Mouse (Mus musculus) spleen, embryonic (tissue): ENCODE measurements around the gene AC170998.1.

ENCODE experiments used
- CTCF ChIA-PET: fragments of 350-600 bp; sonication (Branson Sonifier 250); formaldehyde crosslinking; loops from one replicate; lab custom pipeline; 2022; lab: Charles Lee

AC170998.1 gene

DNA sequence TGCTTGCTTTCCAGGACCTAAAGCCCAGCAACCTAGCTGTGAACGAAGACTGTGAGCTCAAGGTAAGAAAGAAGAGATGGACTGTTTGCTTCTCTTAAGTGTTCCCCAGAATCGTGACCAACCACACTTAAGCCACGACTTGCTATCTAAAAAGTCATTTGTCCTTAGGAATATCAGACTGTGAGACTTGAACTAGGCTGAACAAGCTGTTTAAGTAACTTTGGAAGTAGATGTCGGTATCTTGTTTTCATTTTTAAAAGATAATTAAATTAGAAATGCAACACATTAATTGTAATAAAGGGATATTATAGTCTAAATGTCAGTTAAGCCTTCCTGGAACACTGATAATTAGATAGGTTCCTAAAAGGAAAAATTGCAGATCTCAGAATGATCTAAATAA is at the start of gene AC170998.1:
TSS of gene AC170998.1 (plus strand) at position 301 of the 400 bp plus-strand sequence.
- CTCF ChIA-PET, result no interaction called here

DNA sequence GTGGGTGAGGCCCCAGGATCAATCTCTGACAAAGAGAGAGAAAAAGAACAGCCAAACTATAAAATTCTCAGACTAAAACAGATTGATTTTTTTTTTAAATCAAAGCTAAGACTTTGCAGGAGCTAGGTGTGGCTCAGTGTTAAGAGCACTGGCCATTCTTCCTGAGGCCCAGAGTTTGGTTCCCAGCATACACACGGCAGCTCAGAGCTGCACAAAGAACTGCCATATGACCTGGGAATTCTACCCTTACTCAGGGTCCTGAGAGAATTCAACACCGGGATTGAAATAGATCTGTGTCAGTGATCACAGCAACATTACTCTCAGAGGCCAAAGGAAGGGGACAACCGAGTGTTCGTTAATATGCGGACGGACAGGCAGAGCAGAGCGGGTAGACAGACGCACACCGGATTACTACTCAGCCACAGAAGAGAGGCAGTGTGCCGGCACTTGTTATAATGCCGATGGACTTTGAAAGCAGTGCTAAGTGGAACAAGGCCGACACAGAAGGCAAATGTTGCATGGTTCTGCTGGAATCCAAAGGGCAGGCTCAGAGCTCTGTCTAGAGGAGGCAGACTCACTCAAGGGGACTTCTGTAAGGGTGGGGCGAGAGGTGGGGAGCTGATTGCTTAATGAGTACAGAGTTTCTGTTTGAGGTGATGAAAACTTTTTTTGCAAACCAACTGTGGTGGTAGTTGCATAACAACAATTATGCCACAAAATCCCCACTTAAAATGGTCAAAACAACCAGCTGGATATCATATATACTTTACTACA is 43.4 kb upstream of the AC170998.1 start:
- CTCF ChIA-PET, result no interaction called here

DNA sequence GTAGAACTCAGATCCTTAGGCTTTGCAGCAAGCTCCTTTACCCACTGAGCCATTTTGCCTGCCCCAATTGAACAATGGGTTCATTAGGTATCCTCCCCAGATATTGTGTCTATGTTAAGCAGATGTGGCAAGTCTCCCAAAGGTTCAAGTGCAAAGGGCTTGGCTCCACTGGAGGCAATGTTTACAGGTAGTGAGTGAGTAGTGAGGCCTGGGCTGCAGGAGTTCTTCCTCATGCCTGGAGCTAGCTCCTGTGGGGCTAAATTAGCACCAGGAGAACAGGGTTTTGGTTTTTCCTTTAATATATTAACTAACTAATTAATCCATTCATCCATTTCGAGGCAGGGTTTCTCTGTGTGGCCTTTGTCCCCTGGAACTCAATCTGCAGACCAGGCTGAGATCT is 42.3 kb upstream of the AC170998.1 start:
- CTCF ChIA-PET, result no interaction called here

DNA sequence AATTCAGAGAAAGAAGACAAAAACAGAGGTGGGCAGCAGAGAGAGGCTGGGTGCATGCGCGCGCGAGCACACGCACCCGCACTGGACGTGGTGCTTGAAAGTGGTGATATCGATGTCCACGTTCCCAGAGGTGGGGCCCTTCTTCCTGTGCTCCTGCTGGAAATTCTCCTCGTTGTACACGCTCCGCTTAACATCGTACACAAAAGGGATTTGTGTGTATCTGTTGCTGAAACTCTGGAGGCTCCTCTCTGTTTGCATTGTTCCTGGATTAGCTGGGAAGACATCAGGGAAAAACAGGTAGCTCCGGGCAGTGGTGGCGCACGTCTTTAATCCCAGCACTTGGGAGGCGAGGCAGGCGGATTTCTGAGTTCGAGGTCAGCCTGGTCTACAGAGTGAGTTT is 41.3 kb upstream of the AC170998.1 start:
- CTCF ChIA-PET, result no interaction called here

DNA sequence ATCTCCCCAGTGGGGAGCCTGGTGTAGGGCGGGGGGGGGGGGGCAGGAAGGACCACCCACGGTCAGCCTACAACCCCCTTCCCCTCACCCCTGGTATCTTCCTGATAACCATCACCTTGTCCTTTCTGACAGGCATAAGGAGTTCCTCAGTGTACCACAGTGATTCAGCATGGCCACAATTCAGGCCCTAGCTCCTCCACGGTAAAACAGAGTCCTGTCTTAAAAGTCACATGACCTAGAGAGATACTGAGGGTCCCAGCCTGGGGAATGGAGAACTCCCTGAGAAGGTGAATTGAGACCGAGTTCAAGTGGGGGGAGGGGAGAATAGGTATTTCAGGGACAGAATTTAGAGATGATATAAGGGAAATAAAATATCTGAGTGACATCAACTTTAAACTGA is 38.5 kb upstream of the AC170998.1 start:
- CTCF ChIA-PET, result no interaction called here

DNA sequence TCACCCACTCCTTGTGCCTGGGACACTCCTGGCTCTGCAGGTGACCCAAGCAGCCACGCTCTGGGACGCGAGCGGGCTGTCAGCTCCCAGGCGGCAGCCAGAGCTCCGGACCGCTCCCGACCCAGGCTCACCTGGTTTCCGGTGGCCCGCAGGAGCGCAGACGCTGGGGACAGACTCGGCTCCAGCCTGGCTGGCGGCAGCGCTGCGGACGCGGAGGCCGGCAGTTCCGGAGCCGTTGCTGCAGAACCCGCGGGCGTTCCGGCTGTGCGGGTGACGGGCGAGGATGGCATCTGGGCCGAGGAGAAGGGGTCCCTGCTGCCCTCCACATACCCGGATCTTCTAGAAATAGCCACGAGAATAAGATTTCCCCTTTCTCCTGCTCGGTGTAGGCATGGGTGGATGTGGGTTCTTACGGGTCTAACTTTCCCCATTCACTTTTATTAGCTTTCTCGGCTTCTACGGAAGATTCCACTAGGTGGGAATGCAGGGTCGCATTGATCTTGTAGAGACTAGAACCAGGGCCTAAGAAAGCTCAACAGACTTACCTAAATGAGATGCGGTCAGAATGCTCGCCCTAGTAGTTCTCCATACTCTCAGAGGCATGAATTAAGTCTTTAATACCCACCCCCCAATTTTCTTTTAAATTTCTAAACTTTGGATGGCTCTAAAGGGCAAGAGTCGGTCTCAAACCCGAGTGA is 36.1 kb upstream of the AC170998.1 start, which contains the start of gene Slc26a8:
TSS of gene Slc26a8 (minus strand) at position 648 of the 698 bp plus-strand sequence.
- CTCF ChIA-PET, result no interaction called here

DNA sequence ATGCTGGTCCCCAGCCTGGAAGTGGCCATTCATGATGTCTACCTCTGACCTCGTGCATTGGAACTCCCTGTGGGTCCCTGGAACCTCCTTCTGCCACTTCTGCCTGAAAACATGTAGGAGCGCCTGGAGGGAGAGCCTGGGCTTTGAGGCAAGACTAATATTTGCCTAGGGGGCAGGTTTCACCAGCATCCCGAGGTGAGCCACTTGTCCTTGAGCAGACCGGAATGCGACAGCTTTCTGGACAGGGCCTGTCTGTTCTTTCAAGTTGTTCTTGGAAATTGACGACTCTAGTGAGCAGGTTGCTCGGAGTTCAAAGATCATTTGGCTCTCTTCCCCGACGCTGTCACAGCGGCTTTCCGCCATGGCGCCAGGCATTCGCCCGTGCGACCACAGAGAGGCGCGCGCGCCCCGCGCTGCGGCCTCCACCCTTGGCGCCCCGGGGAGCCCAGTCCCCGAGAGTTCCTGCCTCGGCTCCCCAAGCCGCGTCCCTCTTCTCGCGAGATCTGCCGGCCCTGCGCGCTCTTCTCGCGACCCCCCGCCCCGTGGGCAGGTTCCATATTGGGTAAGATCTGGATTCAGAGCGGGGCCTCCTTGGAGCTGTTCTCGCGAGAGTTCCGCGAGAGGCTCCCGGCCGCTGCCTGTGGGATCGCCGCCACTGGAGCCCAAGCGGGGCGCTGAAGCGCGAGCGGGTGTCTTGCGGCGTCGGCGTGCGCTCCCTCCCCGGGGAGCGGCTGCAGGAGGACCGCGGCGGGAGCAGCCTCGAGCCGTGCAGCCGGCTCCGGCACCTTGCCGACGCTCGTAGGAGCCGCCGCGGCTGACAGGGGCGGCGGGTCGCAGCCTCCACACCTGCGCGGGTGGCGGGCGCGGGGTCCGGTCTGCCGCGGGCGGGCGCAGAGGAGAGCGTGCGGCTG is 34.9 kb upstream of the AC170998.1 start, which contains the start of gene Mapk14:
TSS of gene Mapk14 (plus strand) at position 554 of the 911 bp plus-strand sequence.
- CTCF ChIA-PET, result interaction anchor here (0.6 kb wide), 1 partner anchor 458 kb away, joined by 3 read pairs; no protein-coding TSS in a partner anchor

DNA sequence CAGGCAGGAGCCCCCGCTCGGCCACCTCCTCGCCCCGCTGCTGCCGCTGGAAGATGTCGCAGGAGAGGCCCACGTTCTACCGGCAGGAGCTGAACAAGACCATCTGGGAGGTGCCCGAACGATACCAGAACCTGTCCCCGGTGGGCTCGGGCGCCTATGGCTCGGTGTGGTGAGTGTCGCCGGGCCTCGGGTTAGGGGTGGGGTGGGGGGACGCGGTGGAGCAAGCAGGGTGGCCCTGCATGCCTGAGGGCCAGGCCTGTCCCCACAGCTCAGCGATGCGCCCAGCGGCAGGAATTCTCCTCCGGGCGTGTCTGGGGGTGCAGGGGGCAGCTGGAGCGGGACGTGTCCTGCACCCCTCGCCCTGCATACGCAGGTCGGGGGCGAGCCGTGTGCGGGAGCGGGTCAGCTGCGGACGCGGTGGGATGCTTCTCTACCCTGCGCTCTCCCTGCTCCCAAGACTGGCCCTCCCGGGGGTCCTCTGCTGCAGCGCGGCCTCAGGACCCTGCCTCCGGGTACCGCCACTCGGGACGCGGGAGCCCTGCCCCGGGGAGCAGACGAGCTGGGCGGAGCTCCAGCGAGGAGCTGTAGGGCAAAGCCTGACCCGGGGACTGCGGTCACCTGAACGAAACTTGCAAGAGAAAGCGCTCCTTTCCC is 34.1 kb upstream of the AC170998.1 start:
- CTCF ChIA-PET, result interaction anchor here (0.7 to 1.3 kb wide), 3 partner anchors 11 to 704 kb away, joined by 3 to 7 read pairs (median 5); no protein-coding TSS in a partner anchor

DNA sequence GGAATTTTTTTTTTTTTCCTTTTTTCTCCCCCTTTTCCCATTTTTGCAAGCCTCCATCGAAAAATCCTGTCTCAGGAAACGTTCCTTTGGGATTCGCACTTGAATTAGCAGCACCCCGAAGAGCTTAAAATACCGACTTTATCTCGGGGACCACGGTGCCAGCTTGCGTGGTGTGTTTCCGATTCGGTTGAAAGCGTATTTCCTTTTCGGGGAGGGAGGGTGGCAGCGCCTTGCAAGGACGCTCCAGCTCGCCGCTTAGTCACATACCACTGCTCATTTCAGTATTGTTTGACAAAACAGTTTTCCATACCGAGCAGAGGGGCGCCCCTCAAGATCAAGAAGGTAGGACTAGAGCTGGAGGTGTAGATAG is 33.6 kb upstream of the AC170998.1 start:
- CTCF ChIA-PET, result interaction anchor here (0.7 to 1.3 kb wide), 3 partner anchors 11 to 704 kb away, joined by 3 to 7 read pairs (median 5); no protein-coding TSS in a partner anchor

DNA sequence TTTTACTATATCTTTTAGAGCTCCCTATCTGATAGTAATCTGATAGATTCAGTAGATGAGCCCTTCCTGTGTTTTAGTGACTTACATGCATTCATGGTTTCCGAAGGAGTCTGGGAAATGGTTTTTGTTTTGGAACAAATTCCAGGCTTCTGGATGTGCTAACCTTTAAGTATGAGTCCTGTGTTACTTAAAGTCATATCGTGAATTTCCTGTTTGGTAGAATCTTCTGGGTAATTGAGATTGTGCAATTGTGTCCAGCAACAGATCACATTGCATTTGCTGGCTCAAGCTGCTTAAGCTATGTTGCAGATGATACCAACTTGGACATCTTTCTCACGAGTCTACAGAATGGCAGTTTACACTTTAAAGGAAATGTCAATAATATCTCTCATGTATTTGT is 32.8 kb upstream of the AC170998.1 start:
- CTCF ChIA-PET, result interaction anchor here (0.6 kb wide), 1 partner anchor 78 kb away, joined by 5 read pairs; no protein-coding TSS in a partner anchor

DNA sequence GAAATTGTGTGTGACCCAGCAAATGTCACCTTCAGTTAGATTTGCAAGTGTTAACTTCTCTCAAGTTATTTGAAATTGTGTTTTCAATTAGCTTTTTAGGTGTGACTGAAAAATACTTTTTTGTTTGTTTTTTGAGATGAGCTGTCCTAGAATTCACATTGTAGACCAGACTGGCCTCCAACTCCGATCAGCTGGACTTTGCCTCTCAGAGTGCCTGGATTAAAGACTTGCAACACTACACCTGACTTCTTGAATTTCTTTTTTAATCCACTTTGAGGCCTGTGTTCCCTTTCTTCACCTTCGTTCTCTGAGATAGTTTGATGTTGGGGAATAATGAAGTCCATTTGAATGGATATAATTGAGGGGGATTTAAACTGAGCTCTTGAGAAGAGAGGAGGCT is 31.8 kb upstream of the AC170998.1 start:
- CTCF ChIA-PET, result no interaction called here

DNA sequence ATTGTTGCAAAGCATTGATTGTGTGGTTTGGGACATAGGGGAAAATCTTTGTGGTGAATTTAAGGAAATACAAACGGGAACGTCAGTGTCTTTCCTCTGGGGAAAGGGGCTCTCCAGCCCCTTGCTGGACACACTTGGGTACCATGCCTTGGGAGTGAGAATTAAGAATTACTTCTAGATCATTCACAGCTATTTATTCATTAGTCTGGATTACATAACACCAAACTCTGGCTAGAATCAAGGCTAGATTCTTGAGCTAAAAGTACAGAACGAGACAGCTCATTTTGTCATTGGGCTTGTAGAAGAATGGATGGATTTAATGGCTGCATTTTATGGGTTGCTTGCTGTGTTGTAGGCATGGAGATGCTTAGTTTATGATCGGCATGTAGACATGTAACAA is 31.1 kb upstream of the AC170998.1 start:
- CTCF ChIA-PET, result interaction anchor here (0.8 kb wide), 1 partner anchor 170 kb away, joined by 5 read pairs; no protein-coding TSS in a partner anchor

DNA sequence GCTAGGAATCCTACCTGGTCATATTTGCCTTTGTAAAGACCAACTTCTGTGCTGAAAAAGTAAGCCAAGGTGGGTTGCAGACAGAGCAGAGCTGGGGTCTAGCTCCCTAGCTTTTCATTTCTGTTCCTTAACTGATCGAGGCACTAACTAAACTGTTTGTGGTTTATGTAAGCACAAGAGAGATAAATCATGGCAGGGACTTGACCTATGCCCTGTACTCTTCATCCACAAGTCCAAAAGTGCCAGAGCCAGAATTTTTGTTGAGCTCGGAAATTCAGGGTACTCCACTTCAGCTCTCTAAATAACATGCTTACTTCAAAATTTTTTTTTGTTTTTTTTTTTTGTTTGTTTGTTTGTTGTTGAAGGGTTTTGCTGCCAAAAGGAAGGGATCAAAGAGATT is 29.2 kb upstream of the AC170998.1 start:
- CTCF ChIA-PET, result no interaction called here

DNA sequence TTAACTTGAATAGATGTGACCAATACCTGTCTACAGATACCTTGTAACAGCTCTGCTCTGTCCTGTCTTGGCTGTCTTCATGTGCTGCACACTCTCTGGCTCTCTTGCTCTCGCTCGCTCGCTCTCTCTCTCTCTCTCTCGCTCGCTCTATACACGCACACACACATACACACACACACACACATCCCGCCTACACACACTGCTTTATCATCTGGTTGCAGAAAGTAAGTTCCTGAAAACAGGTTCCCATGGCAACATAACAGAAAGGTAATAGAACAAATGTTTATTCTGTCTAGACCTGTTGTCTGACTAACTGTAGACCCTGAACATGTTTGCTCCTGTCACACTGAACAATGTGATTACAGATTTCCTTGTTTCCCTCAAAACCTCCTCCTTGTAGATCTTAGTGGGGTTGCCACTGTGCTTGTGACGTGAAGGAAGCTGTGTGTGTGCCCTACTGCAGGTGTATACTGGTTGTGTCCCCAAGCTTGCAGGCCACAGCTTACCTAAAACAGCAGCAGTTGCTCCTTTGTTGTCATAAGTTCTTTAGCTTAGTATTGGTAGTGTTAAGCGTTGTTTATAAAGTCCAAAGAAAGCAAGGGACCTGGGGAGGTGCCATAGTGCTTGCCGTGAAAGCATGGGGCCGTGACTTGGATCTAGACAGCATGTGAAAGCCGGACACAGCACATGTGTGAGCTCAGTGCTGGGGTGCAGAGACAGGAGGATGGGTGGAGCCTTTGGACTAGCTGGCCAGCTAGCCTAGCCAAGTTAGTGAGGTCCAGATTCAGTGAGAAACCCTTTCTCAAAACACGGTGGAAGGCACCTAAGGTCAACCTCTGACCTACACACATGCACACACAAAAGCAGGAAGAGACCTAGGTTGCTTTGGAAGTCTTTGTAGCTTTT is 28.3 kb upstream of the AC170998.1 start:
- CTCF ChIA-PET, result no interaction called here

DNA sequence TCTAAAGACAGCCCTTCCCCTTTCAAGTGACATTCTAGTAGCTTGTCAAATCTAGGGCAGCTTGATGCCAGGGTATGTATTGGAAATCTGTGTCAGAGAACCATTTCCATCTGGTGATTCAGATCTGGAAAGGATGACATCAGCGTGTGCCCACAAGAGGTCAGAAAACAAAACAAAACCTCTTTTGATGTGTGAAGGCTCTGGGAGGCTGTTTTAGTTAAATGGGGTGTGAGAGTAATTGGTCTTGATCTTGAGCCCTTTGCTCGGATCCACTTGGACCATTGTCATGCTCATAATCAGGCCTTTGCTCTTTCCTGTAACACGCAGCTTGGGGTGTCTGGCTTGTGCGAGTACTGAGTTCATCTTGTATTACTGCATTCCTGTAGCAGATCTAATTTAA is 27.6 kb upstream of the AC170998.1 start:
- CTCF ChIA-PET, result no interaction called here

DNA sequence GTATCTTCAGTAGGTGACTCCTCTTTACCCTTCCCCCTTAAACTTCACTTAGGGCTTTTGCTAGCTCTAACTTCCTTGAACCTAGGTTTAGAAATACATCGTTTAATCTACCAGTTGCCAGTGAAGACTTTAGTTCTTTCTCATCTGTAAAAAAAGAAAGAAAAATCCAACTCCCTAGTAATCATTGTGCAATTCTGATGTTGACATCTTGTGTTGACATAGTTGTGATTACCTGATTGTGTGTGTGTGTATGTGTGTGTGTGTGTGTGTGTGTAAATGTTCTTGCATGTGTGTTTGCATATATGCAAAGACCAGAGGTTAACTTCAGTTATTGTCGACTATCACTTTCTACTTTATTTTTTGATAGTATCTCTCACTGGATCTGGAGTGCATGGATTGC is 27.2 kb upstream of the AC170998.1 start:
- CTCF ChIA-PET, result no interaction called here

DNA sequence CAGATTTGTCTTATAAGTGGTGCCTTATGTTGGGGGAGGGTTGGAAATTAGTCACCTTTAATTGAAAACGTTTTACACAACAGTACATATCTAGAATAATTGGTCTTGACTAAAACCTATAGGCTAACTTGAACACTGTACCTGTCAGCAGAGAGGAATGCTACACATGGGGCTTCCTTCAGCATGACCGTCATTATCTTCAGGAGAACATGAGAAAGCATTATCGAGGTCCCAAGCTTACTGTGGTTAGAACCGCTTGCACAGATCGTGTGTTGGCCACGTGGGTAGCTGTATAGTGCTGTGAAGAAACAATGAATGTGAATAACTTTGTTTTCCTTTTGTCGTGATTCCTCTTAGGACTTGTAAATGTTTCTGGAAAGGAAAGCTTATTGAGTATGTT is 26.1 kb upstream of the AC170998.1 start:
- CTCF ChIA-PET, result interaction anchor here (0.7 kb wide), 1 partner anchor 22 kb away, joined by 8 read pairs; no protein-coding TSS in a partner anchor

DNA sequence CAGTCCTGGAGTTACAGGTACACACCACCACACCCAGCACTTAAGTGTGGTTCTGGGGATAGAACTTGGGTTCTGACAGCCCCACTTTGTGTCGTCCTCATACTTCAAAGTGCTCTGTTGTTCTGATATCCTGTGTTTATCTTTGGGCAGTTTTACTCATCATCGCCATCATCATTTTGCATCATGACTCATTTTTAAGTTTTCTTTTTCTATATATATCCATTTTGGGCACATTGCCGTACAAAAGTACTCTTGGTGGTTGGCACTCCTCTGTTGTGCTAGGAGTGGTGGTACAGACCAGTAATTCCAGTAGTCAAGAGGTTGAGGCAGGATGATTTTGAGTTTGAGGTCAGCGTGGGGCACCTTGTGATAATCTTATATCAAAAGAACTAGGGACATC is 24.7 kb upstream of the AC170998.1 start:
- CTCF ChIA-PET, result no interaction called here

DNA sequence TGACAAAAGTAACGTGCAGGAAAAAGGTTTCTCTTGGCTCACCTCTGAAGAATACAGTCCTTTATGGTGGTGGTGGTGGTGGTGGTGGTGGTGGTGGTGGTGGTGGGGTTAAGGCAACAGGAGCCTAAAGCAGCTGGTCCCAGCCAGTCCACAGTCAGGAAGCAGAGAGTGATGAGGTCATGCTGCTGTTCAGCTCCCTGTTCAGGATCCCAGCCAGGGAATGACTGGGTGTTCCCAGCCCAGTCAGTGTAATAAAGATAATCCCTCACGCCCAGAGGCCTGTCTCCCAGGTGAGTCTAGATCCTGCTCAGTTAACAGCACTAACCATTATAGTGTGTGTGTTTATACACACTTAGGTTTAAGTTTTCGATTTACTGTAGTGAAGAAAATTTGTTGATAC is 24.1 kb upstream of the AC170998.1 start:
- CTCF ChIA-PET, result no interaction called here

DNA sequence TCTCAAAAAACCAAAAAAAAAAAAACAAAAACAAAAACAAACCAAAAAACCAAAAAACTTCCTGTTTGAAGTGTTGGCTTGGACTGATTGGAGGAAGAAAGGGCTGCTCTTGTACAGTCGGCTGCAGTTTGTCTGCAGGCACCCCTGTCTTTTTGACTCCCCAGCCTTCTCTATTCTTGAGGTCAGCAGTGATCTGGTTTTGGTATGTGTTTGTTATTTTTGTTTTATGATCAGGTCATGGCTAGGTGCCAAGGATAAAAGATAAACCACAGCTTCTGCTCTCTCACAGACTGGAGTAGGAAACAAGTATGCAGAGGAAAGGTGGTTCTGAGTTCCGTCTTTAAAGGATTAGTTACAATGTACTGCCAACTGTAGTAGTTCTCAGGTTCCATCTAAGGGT is 23.2 kb upstream of the AC170998.1 start:
- CTCF ChIA-PET, result interaction anchor here (0.6 to 1.1 kb wide), 2 partner anchors 10 to 619 kb away, joined by 3 to 5 read pairs; no protein-coding TSS in a partner anchor
